Mouse (Mus musculus): ENCODE measurements around the gene Vmn1r165. TPM values are rescaled to one million over a fixed set of nuclear protein-coding genes. Genes with fewer than 3 reads are reported as not detected.
"Not testable (repeated sequence)": the region's sequence is repeated elsewhere in the genome, so short reads cannot be mapped to it uniquely, and the experiment has no call there.

The Vmn1r165 gene
- not detected for polyA plus RNA-seq (2017; shearing (Covaris generic))

DNA sequence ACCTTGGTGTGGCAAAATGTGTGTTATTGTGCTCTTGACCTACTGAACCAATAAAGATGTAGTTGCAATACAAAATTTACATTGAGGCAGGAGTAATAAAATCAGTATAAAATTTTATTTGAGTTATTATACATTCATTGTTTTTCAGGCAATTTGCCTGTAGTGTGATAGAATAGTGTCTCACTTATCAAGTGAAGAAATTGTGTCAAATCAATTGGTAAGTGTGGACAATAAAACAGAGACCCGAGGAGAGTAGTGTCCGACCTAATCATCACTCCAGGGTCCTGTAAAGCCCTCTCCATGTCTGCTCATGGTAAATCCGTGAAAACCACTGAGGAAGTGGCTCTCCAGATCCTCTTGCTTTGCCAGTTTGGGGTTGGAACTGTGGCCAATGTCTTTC is at the start of gene Vmn1r165:
TSS of gene Vmn1r165 (plus strand) at position 301 of the 400 bp plus-strand sequence.
- not testable (repeated sequence) for ATAC-seq

DNA sequence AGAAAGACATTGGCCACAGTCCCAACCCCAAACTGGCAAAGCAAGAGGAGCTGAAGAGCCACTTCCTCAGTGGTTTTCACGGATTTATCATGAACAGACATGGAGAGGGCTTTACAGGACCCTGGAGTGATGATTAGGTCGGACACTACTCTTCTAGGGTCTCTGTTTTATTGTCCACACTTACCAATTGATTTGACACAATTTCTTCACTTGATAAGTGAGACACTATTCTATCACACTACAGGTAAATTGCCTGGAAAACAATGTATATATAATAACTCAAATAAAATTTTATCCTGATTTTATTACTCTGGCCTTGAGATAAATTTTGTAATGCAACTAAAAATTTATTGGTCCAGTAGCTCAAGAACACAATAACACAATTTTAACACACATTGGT is 34.5 kb downstream of the Vmn1r165 start, which contains the start of gene Vmn1r166:
TSS of gene Vmn1r166 (minus strand) at position 101 of the 400 bp plus-strand sequence.
- not testable (repeated sequence) for ATAC-seq

Other genes starting within 250 kb of the Vmn1r165 start
- not detected for gene Gm4214, start 232.7 kb upstream of the Vmn1r165 start, polyA plus RNA-seq (2017; shearing (Covaris generic))
- not detected for gene Gm4216, start 197.4 kb upstream of the Vmn1r165 start, polyA plus RNA-seq (2017; shearing (Covaris generic))
- not detected for gene Vmn1r163, start 161.8 kb upstream of the Vmn1r165 start, polyA plus RNA-seq (2017; shearing (Covaris generic))
- not detected for gene Gm8720, start 149.9 kb upstream of the Vmn1r165 start, polyA plus RNA-seq (2017; shearing (Covaris generic))
- not detected for gene Gm10662, start 72.9 kb upstream of the Vmn1r165 start, polyA plus RNA-seq (2017; shearing (Covaris generic))
- not detected for gene Vmn1r166, start 34.4 kb downstream of the Vmn1r165 start, polyA plus RNA-seq (2017; shearing (Covaris generic))
- gene Gm6902, start 61.6 kb downstream of the Vmn1r165 start, polyA plus RNA-seq (2017; shearing (Covaris generic)) = under 1 TPM in 1 of 2 experiments, not detected in 1; 0.37 TPM
- not detected for gene Nlrp4e, start 83.9 kb downstream of the Vmn1r165 start, polyA plus RNA-seq (2017; shearing (Covaris generic))
- gene Nlrp5, start 168.6 kb downstream of the Vmn1r165 start, polyA plus RNA-seq (2017; shearing (Covaris generic)) = not detected

All from activated CD4-positive, CD25-positive, alpha-beta regulatory T cell, adult 4 months (primary cell).